Mouse (Mus musculus) gastrocnemius, postnatal 4 days (tissue): ENCODE results near the gene Ifih1. TPM values are rescaled to one million over a fixed set of nuclear protein-coding genes. Genes with fewer than 3 reads are reported as not detected.

ENCODE experiments used
- DNase-seq, 2 experiments: peaks; one replicate each; pipeline ENCODE4 v3.0.0; 2021 to 2022; ENCODE audit warnings: low spot score in 2 of 2, mixed read lengths in 2 of 2
- total RNA-seq, 2 experiments: library from RNA; stranded (reverse); gene quantifications; 2 replicates each; pipeline ENCODE4 v1.2.3; 2021

Gene Ifih1
- total RNA-seq, 2 experiments from 2014 or later, result 2.0 TPM

DNA sequence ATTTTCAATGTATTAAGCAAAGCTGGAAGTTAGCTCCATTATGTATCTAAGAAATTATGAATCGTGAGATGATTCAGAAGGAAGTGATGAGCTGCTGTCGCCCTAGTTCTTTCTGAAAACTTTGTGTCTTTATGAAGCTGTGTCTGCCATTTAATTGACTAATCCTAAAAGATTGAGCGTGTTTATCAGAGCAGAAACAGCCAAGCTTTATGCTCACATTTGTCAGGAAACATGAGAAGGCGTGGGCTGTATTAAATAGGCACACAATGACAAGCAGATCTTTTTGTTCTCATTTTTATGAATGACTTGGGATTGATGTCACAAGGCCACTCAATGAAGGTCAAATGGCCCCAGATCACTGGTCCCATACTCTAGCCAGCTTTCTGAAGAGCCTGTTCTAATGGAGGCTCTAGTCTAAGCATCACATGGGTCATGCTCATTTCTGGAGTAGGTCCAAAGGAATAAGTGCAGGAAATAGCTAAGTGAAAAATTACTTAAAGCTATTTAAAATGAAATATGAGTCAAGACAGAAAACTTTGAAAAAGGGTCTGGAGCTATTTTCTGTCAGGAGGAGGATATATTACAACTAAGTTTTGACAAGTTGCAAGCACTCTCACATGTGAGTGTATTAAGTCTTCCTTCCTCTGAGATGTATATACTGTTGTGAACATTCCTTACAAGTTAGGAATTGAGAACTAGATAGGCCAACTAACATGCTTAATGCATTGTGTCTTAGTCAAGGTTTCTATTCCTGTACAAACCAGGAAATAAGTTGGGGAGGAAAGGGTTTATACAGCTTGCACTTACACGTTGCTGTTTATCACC is 83.2 kb downstream of the Ifih1 start:
- no peak for DNase-seq

DNA sequence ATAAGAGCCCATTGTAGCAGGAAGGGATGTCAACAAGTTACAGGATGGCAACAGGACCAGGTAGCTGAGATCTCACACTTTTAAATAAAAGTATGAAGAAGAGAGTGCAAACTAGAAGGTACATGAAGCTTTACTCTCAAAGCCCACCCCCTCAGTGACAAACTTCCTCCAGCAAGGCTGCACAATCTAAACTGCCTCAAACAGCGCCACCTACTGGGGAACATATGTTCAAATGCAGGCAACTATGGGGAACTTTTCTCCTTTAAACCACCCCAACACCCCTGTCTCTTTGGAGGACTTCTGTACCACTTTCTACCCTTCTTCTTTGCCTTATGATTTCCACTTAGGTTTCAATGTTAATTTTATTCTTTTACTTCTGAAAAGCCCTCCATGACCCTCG is 88.6 kb downstream of the Ifih1 start:
- no peak for DNase-seq

DNA sequence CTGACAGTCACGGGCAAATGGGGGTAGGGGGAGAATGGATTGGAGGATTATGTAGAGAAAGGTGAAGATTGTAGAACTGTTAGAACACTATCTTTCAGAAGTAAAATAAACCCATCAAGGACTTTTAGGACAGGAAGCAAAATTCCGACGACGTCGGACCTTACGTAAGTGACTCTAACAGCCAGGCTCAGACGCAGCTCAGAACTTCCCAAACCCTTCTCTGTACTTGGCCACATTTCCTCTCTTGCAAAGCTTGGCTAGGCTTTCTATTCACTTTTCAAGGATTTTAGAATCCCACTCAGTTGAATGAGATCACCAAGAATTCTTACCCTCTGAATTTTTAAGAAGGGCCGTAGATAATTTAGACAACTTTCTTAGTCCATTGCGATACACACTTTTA is 89.7 kb downstream of the Ifih1 start:
- DNase-seq, result no peak

DNA sequence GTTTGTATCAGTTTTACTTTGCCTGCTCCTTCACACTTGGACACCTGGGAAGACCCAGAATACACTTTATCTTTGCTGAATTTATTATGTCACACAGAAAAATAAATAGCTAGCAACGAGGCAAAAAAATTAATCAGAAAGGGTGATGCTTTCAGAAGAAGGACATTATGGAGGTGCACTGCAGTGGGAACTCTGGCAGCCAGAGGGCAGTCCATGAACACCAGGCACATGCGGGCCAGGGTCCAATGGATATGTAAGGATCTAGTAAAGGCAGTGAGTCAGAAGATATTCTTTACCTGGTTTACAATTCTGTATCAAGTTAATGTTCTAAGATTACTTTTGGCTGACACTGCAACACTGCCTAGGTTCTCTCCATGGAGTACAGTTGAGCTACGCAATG is 96.4 kb downstream of the Ifih1 start:
- peak in 1 of 2 experiments; percentile 27 for DNase-seq

DNA sequence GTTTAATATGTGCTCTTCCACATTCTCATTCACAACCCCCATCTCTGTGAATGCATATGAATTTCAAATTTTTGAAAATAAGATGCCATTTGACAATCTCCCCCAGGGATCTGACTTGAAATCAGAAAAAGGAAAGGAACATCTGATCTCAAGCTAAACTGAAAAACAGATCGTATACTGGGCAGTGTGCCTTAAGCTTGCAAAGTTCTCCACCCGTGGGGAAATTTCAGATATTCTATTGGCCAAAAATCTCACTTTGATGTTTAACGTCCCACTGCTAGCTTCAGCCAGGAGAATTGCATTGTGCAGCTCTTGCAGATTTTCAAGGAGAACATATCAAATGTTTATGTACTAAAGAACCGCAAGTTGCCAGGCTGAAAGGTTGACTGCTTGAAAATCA is 96.9 kb downstream of the Ifih1 start:
- peak in 1 of 2 experiments; percentile 13 for DNase-seq

DNA sequence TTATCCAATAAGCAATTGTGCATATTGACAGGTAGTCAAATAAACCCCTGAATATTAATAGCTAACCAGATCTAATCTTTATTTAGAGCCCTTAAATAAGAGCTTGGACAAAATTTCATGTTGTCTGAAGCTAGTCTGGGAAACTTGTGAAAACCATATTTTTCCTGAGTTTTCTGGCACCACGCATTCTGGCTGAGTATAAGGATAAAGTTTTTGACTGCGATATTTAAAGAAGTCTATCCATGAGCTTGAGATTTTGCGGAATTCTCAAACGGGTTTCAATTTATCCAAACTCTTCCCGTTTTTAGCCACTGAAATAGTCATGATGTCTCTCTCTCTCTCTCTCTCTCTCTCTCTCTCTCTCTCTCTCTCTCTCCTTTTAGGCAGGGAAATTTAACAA is 98.0 kb downstream of the Ifih1 start:
- no peak for DNase-seq

Other genes with a start within 250 kb of the Ifih1 start
- gene Dpp4, start 234.0 kb downstream of the Ifih1 start, total RNA-seq, result 10 to 100 TPM; 15.6 to 17.5 TPM
- gene Gcg, start 162.6 kb downstream of the Ifih1 start, total RNA-seq, result under 1 TPM; 0.41 to 0.42 TPM
- 10 to 100 TPM; 61.8 to 66.9 TPM for gene Fap, start 72.2 kb downstream of the Ifih1 start, total RNA-seq
- 1 to 10 TPM; 2.1 to 2.4 TPM for gene Gca, start 18.0 kb upstream of the Ifih1 start, total RNA-seq